Mouse (Mus musculus): Measurements from ENCODE around the gene Szrd1. TPM values are rescaled to one million over a fixed set of nuclear protein-coding genes. Genes with fewer than 3 reads are reported as not detected.

Gene Szrd1
- polyA plus RNA-seq, 1 experiment from 2014 or later, result 33.4 TPM

- no peak for ATAC-seq (ENCODE audit: insufficient number of reproducible peaks, low FRiP score)
- H3K27me3 ChIP-seq (replicated peaks), result no peaks in the 10 kb centered on the region
- no peak overlapping the region for H3K9ac ChIP-seq
- peaks cover 82% of the 10 kb centered on the region for H3K4me1 ChIP-seq (replicated peaks)
- H3K27ac ChIP-seq (ENCODE audit: poor library complexity, severe bottlenecking), result peak overlapping the region; percentile 22; the same call in 1 of the 2 replicates
- H3K9me3 ChIP-seq (replicated peaks), result no peaks in the 10 kb centered on the region
- 55% methylated on average over 8 of the region's 8 CpGs for WGBS
- H3K4me2 ChIP-seq, result 0 out of 2 replicates have a peak overlapping the region, but pooled peaks have one; percentile 14
- H3K36me3 ChIP-seq, result no peaks in the 10 kb centered on the region; the same call in 1 of the 2 replicates
- H3K4me3 ChIP-seq, result no peak overlapping the region
Measured at GRCm38 (mm10) chr4:141134031-141134441, 5.5 kb downstream of the Szrd1 start.

- no peaks in the 10 kb centered on the region for H3K9me3 ChIP-seq (replicated peaks)
- no peak overlapping the region for H3K4me2 ChIP-seq
- no peak for ATAC-seq (ENCODE audit: insufficient number of reproducible peaks, low FRiP score)
- H3K4me1 ChIP-seq (replicated peaks), result peaks cover 78% of the 10 kb centered on the region
- H3K4me3 ChIP-seq, result no peak overlapping the region
- H3K27ac ChIP-seq (ENCODE audit: poor library complexity, severe bottlenecking), result no peak overlapping the region
- no peaks in the 10 kb centered on the region for H3K27me3 ChIP-seq (replicated peaks)
- 61% methylated on average over 8 of the region's 8 CpGs for WGBS
- no peak overlapping the region for H3K9ac ChIP-seq
- no peaks in the 10 kb centered on the region; the same call in 1 of the 2 replicates for H3K36me3 ChIP-seq
Measured at GRCm38 (mm10) chr4:141133227-141133626, 6.3 kb downstream of the Szrd1 start.

GRCm38 (mm10) chr4:141132191-141132590, 7.4 kb downstream of the Szrd1 start:
- Histone ChIP-seq H3K4me2 (no peak overlapping the region), H3K27me3 (replicated peaks) (no peaks in the 10 kb centered on the region), H3K4me3 (no peak overlapping the region), H3K9ac (0 out of 2 replicates have a peak overlapping the region, but pooled peaks have one; percentile 15), H3K36me3 (no peaks in the 10 kb centered on the region; the same call in none of the 2 replicates), H3K27ac (ENCODE audit: poor library complexity, severe bottlenecking) (peak overlapping the region; percentile 46; the same call in 1 of the 2 replicates), H3K4me1 (replicated peaks) (peaks cover 71% of the 10 kb centered on the region), H3K9me3 (replicated peaks) (no peaks in the 10 kb centered on the region)
- WGBS, result 64% methylated on average over 8 of the region's 8 CpGs
- ATAC-seq (ENCODE audit: insufficient number of reproducible peaks, low FRiP score), result no peak

- no peaks in the 10 kb centered on the region for H3K9me3 ChIP-seq (replicated peaks)
- H3K27me3 ChIP-seq (replicated peaks), result no peaks in the 10 kb centered on the region
- 0 out of 2 replicates have a peak overlapping the region, but pooled peaks have one; percentile 5 for H3K4me2 ChIP-seq
- 0 out of 2 replicates have a peak, but pooled peaks have one; percentile 24 for ATAC-seq (ENCODE audit: insufficient number of reproducible peaks, low FRiP score)
- no peaks in the 10 kb centered on the region; the same call in none of the 2 replicates for H3K36me3 ChIP-seq
- H3K27ac ChIP-seq (ENCODE audit: poor library complexity, severe bottlenecking), result peak overlapping the region; percentile 46
- no peak overlapping the region for H3K4me3 ChIP-seq
- whole genome bisulfite sequencing, result 52% methylated on average over 5 of the region's 5 CpGs
- peak overlapping the region; percentile 15; the same call in 1 of the 2 replicates for H3K9ac ChIP-seq
- H3K4me1 ChIP-seq (replicated peaks), result peaks cover 70% of the 10 kb centered on the region
Measured at GRCm38 (mm10) chr4:141131531-141132061, 8.0 kb downstream of the Szrd1 start.

GRCm38 (mm10) chr4:141130704-141131342, 8.8 kb downstream of the Szrd1 start:
- H3K9me3 ChIP-seq (replicated peaks), result no peaks in the 10 kb centered on the region
- 86% methylated on average over 6 of the region's 6 CpGs for WGBS
- peak overlapping the region; percentile 46 for H3K27ac ChIP-seq (ENCODE audit: poor library complexity, severe bottlenecking)
- peaks cover 6% of the 10 kb centered on the region; the same call in 1 of the 2 replicates for H3K36me3 ChIP-seq
- H3K4me1 ChIP-seq (replicated peaks), result peaks cover 67% of the 10 kb centered on the region
- no peaks in the 10 kb centered on the region for H3K27me3 ChIP-seq (replicated peaks)
- H3K4me3 ChIP-seq, result no peak overlapping the region
- H3K4me2 ChIP-seq, result no peak overlapping the region
- no peak for ATAC-seq (ENCODE audit: insufficient number of reproducible peaks, low FRiP score)
- H3K9ac ChIP-seq, result peak overlapping the region; percentile 15; the same call in 1 of the 2 replicates

GRCm38 (mm10) chr4:141129190-141129710, 10.3 kb downstream of the Szrd1 start:
- Histone ChIP-seq H3K4me1 (replicated peaks) (peaks cover 61% of the 10 kb centered on the region), H3K9me3 (replicated peaks) (no peaks in the 10 kb centered on the region), H3K36me3 (peaks cover 6% of the 10 kb centered on the region; the same call in 1 of the 2 replicates), H3K27me3 (replicated peaks) (no peaks in the 10 kb centered on the region), H3K4me2 (no peak overlapping the region), H3K4me3 (no peak overlapping the region), H3K27ac (ENCODE audit: poor library complexity, severe bottlenecking) (no peak overlapping the region), H3K9ac (no peak overlapping the region)
- no peak for ATAC-seq (ENCODE audit: insufficient number of reproducible peaks, low FRiP score)
- WGBS, result 68% methylated on average over 6 of the region's 6 CpGs

- H3K27ac ChIP-seq (ENCODE audit: poor library complexity, severe bottlenecking), result no peak overlapping the region
- no peak overlapping the region for H3K4me2 ChIP-seq
- H3K9me3 ChIP-seq (replicated peaks), result no peaks in the 10 kb centered on the region
- H3K4me1 ChIP-seq (replicated peaks), result peaks cover 66% of the 10 kb centered on the region
- H3K4me3 ChIP-seq, result no peak overlapping the region
- H3K36me3 ChIP-seq, result peaks cover 11% of the 10 kb centered on the region
- no peaks in the 10 kb centered on the region for H3K27me3 ChIP-seq (replicated peaks)
- H3K9ac ChIP-seq, result no peak overlapping the region
- no peak for ATAC-seq (ENCODE audit: insufficient number of reproducible peaks, low FRiP score)
- 35% methylated on average over 1 of the region's 1 CpGs for WGBS
Measured at GRCm38 (mm10) chr4:141123065-141123464, 16.5 kb downstream of the Szrd1 start.

- H3K36me3 ChIP-seq, result peaks cover 14% of the 10 kb centered on the region
- ATAC-seq (ENCODE audit: insufficient number of reproducible peaks, low FRiP score), result no peak
- no peak overlapping the region for H3K9ac ChIP-seq
- no peak overlapping the region for H3K4me3 ChIP-seq
- no peak overlapping the region for H3K4me2 ChIP-seq
- H3K27ac ChIP-seq (ENCODE audit: poor library complexity, severe bottlenecking), result no peak overlapping the region
- H3K27me3 ChIP-seq (replicated peaks), result no peaks in the 10 kb centered on the region
- 78% methylated on average over 7 of the region's 7 CpGs for WGBS
- H3K9me3 ChIP-seq (replicated peaks), result no peaks in the 10 kb centered on the region
- peaks cover 66% of the 10 kb centered on the region for H3K4me1 ChIP-seq (replicated peaks)
Measured at GRCm38 (mm10) chr4:141122663-141123062, 16.9 kb downstream of the Szrd1 start.

- H3K27me3 ChIP-seq (replicated peaks), result no peaks in the 10 kb centered on the region
- H3K4me2 ChIP-seq, result no peak overlapping the region
- no peak overlapping the region for H3K9ac ChIP-seq
- no peak for ATAC-seq (ENCODE audit: insufficient number of reproducible peaks, low FRiP score)
- peaks cover 27% of the 10 kb centered on the region for H3K36me3 ChIP-seq
- no peaks in the 10 kb centered on the region for H3K9me3 ChIP-seq (replicated peaks)
- peaks cover 59% of the 10 kb centered on the region for H3K4me1 ChIP-seq (replicated peaks)
- no peak overlapping the region for H3K4me3 ChIP-seq
- WGBS, result 29% methylated on average over 11 of the region's 11 CpGs
- no peak overlapping the region for H3K27ac ChIP-seq (ENCODE audit: poor library complexity, severe bottlenecking)
Measured at GRCm38 (mm10) chr4:141120700-141121099, 18.9 kb downstream of the Szrd1 start.

GRCm38 (mm10) chr4:141118691-141119090, 20.9 kb downstream of the Szrd1 start:
- Histone ChIP-seq H3K27me3 (replicated peaks) (no peaks in the 10 kb centered on the region), H3K4me2 (no peak overlapping the region), H3K9me3 (replicated peaks) (no peaks in the 10 kb centered on the region), H3K36me3 (peaks cover 45% of the 10 kb centered on the region), H3K4me3 (no peak overlapping the region), H3K4me1 (replicated peaks) (peaks cover 50% of the 10 kb centered on the region), H3K27ac (ENCODE audit: poor library complexity, severe bottlenecking) (no peak overlapping the region), H3K9ac (0 out of 2 replicates have a peak overlapping the region, but pooled peaks have one; percentile 25)
- WGBS, result 85% methylated on average over 4 of the region's 4 CpGs
- no peak for ATAC-seq (ENCODE audit: insufficient number of reproducible peaks, low FRiP score)

GRCm38 (mm10) chr4:141115398-141115797, 24.2 kb downstream of the Szrd1 start:
- H3K9ac ChIP-seq, result 0 out of 2 replicates have a peak overlapping the region, but pooled peaks have one; percentile 3
- H3K27me3 ChIP-seq (replicated peaks), result no peaks in the 10 kb centered on the region
- no peak for ATAC-seq (ENCODE audit: insufficient number of reproducible peaks, low FRiP score)
- peaks cover 28% of the 10 kb centered on the region for H3K4me1 ChIP-seq (replicated peaks)
- 0 out of 2 replicates have a peak, but pooled peaks cover 4% of the 10 kb centered on the region for H3K9me3 ChIP-seq (replicated peaks)
- WGBS, result 80% methylated on average over 8 of the region's 8 CpGs
- H3K36me3 ChIP-seq, result peaks cover 78% of the 10 kb centered on the region
- no peak overlapping the region for H3K4me3 ChIP-seq
- no peak overlapping the region for H3K27ac ChIP-seq (ENCODE audit: poor library complexity, severe bottlenecking)
- H3K4me2 ChIP-seq, result no peak overlapping the region
